In genomic region chr7:66354911-66355310, GRCm38 (mm10) we compare ENCODE assay signal across 28 mouse cellular contexts. TPM values are rescaled to one million over a fixed set of nuclear protein-coding genes. Genes with fewer than 3 reads are reported as not detected.
DNase-seq lines count a peak whose midpoint lies in the region; ATAC-seq and TF ChIP-seq lines count a peak whose summit lies in the region.
"Had no signal": no experiment of that assay in that cellular context is flagged by ENCODE, and none has a peak within 500 bp of the region (broad histone marks: within the 10 kb centered on the region; RNA-seq: fewer than 3 reads in every experiment).

No protein-coding gene starts in this region.

- no peak for TF ChIP-seq CTCF in spleen, adult 2 months (IDR thresholded peaks at IDR 0.05; ENCODE audit: extremely low read depth, insufficient read depth, insufficient read length, insufficient replicate concordance)

- no peak overlapping the region for H3K4me2 ChIP-seq in liver, embryonic 11.5 days
- H3K4me2 ChIP-seq: embryonic facial prominence, embryonic 12.5 days; forebrain, embryonic 13.5 days; forebrain, embryonic 15.5 days had no signal

- WGBS in liver, embryonic 11.5 days = 53% methylated on average over 3 of the region's 3 CpGs
- WGBS in spleen, adult 2 months = 71% methylated on average over 3 of the region's 3 CpGs

- intact Hi-C loops in heart, postnatal 36 days (cut with DNase I) = no loop called here

- no peak overlapping the region for H3K27ac ChIP-seq in liver, embryonic 11.5 days (ENCODE audit: low read depth, low read length)
- 0 out of 2 replicates have a peak overlapping the region, but pooled peaks have one; percentile 5 for H3K27ac ChIP-seq in spleen, adult 2 months (ENCODE audit: insufficient read depth, low read length)
- H3K27ac ChIP-seq: embryonic facial prominence, embryonic 10.5 days; embryonic facial prominence, embryonic 12.5 days; forebrain, embryonic 13.5 days; forebrain, embryonic 15.5 days had no signal

- no peak for ATAC-seq in liver, embryonic 11.5 days (replicated peaks; ENCODE audit: low FRiP score)
- ATAC-seq: activated CD4-positive, CD25-positive, alpha-beta regulatory T cell, adult 4 months; CD4-positive, CD25-positive, alpha-beta regulatory T cell, adult 4 months; forebrain, embryonic 13.5 days; forebrain, embryonic 15.5 days; Patski had no signal

- no peaks in the 10 kb centered on the region for H3K36me3 ChIP-seq in liver, embryonic 11.5 days (ENCODE audit: control insufficient read depth, insufficient read depth, low read length)
- peaks cover 2% of the 10 kb centered on the region; the same call in 1 of the 2 replicates for H3K36me3 ChIP-seq in spleen, adult 2 months (ENCODE audit: control insufficient read depth, insufficient read depth, low read length)
- H3K36me3 ChIP-seq: embryonic facial prominence, embryonic 10.5 days; embryonic facial prominence, embryonic 12.5 days; forebrain, embryonic 15.5 days; G1E had no signal

- DNase-seq in heart, adult 11 months = peak; percentile 89
- no peak for DNase-seq in heart, postnatal 36 days
- peak; percentile 22 for DNase-seq in liver, embryonic 11.5 days (ENCODE audit: low spot score)
- DNase-seq in liver = no peak
- DNase-seq in spleen, adult 2 months (ENCODE audit: low read depth in 1 of 2, low spot score in 2 of 2) = no peak
- DNase-seq in spleen, postnatal 36 days (ENCODE audit: low spot score in 2 of 2) = no peak
- DNase-seq: adrenal gland, adult 8-10 months; adrenal gland, postnatal 14 days; adrenal gland, postnatal 36 days; B cell, adult 2 months; cerebellum, adult 11-12 months; cerebellum, adult 2 months; cerebellum, adult 9-10 months; cerebellum, postnatal 10 days; cerebellum, postnatal 25 days had no signal

- H3K27me3 ChIP-seq in liver, embryonic 11.5 days (replicated peaks; ENCODE audit: control insufficient read depth, insufficient read depth, low read length) = no peaks in the 10 kb centered on the region
- H3K27me3 ChIP-seq in spleen, adult 2 months (ENCODE audit: control insufficient read depth, insufficient read depth, low read length) = no peaks in the 10 kb centered on the region
- H3K27me3 ChIP-seq: CH12.LX; embryonic facial prominence, embryonic 12.5 days; forebrain, embryonic 13.5 days; forebrain, embryonic 15.5 days; Patski had no signal

- no peak for TF ChIP-seq POLR2A in spleen, adult 2 months (IDR thresholded peaks at IDR 0.05; ENCODE audit: low read depth, low read length)

- H3K9ac ChIP-seq in liver, embryonic 11.5 days (ENCODE audit: low read depth, low read length) = no peak overlapping the region
- H3K9ac ChIP-seq: embryonic facial prominence, embryonic 12.5 days; forebrain, embryonic 13.5 days; forebrain, embryonic 15.5 days had no signal

- H3K4me1 ChIP-seq in liver, embryonic 11.5 days (replicated peaks; ENCODE audit: control insufficient read depth, insufficient read depth, low read length) = peaks cover 6% of the 10 kb centered on the region; the same call in 1 of the 2 replicates
- H3K4me1 ChIP-seq in spleen, adult 2 months (ENCODE audit: control insufficient read depth, insufficient read depth, insufficient read length) = 0 out of 2 replicates have a peak, but pooled peaks cover 2% of the 10 kb centered on the region
- H3K4me1 ChIP-seq: embryonic facial prominence, embryonic 12.5 days; forebrain, embryonic 13.5 days; forebrain, embryonic 15.5 days had no signal

- H3K4me3 ChIP-seq in liver, embryonic 11.5 days (ENCODE audit: low read depth, low read length) = no peak overlapping the region
- H3K4me3 ChIP-seq in spleen, adult 2 months (ENCODE audit: extremely low read depth, insufficient read depth, insufficient read length) = no peak overlapping the region
- H3K4me3 ChIP-seq: embryonic facial prominence, embryonic 10.5 days; embryonic facial prominence, embryonic 12.5 days; forebrain, embryonic 13.5 days; forebrain, embryonic 15.5 days had no signal

- H3K9me3 ChIP-seq in liver, embryonic 11.5 days (ENCODE audit: control insufficient read depth, low read length) = no peaks in the 10 kb centered on the region
- H3K9me3 ChIP-seq: embryonic facial prominence, embryonic 10.5 days; embryonic facial prominence, embryonic 12.5 days; forebrain, embryonic 13.5 days; forebrain, embryonic 15.5 days; G1E had no signal

RNA-seq across cellular contexts. Expression of gene Gm10974, which starts 10.8 kb away (rescaled TPM):
- not detected for total RNA-seq in heart, postnatal 36 days (2021)
- not detected in 2 replicates for polyA plus RNA-seq in liver, embryonic 11.5 days (2014; fragmentation: Nextera tagmentation; extraction: Ambion mirVana)
- polyA plus RNA-seq in spleen, adult 2 months (2012; rRNA removed) = not detected in 2 replicates
- total RNA-seq: adrenal gland, adult 18-20 months; adrenal gland, adult 8-10 months; adrenal gland, postnatal 14 days; adrenal gland, postnatal 36 days; CH12.LX; G1E had no signal
- polyA plus RNA-seq: activated CD4-positive, CD25-positive, alpha-beta regulatory T cell, adult 4 months; CD4-positive, CD25-positive, alpha-beta regulatory T cell, adult 4 months; cerebellum, adult 2 months; cortical plate, adult 2 months; embryonic facial prominence, embryonic 10.5 days; embryonic facial prominence, embryonic 12.5 days; embryonic facial prominence, embryonic 14.5 days; forebrain, embryonic 11.5 days; forebrain, embryonic 13.5 days; forebrain, embryonic 15.5 days; G1E; Patski had no signal

RNA-seq across cellular contexts. Expression of gene Lrrk1, which starts 33.2 kb away (rescaled TPM):
- total RNA-seq in heart, postnatal 36 days (2021) = 10 to 100 TPM; 10.2 to 10.9 TPM
- 8.9 and 9.3 TPM in 2 replicates for polyA plus RNA-seq in liver, embryonic 11.5 days (2014; fragmentation: Nextera tagmentation; extraction: Ambion mirVana)
- polyA plus RNA-seq in spleen, adult 2 months (2012; rRNA removed) = 45.8 and 50.2 TPM in 2 replicates
- polyA plus RNA-seq: G1E had no signal

Comparison
In these comparisons a context has a peak if more than half of its experiments do, and no peak if none do; other contexts are left out.
1. DNase-seq: peak in heart, adult 11 months (single experiment) and liver, embryonic 11.5 days (single experiment); none in heart, postnatal 36 days (0 of 2), liver (single experiment), spleen, adult 2 months (0 of 2) and spleen, postnatal 36 days (0 of 2).